Mouse (Mus musculus) mammary gland, adult 2 months (tissue): ENCODE results near the gene Fbxl3. TPM values are rescaled to one million over a fixed set of nuclear protein-coding genes. Genes with fewer than 3 reads are reported as not detected.

Source experiments
- polyA plus RNA-seq: library from polyadenylated mRNA; depleted of rRNA; stranded (reverse); fragments of >200 nt; gene quantifications from 2 replicates; pipeline ENCODE4 v1.2.3, GENCODE M21; 2012; ENCODE audit warnings: low replicate concordance; rRNA removed

Fbxl3 gene
- 55.9 and 111 TPM in 2 replicates for polyA plus RNA-seq

DNA sequence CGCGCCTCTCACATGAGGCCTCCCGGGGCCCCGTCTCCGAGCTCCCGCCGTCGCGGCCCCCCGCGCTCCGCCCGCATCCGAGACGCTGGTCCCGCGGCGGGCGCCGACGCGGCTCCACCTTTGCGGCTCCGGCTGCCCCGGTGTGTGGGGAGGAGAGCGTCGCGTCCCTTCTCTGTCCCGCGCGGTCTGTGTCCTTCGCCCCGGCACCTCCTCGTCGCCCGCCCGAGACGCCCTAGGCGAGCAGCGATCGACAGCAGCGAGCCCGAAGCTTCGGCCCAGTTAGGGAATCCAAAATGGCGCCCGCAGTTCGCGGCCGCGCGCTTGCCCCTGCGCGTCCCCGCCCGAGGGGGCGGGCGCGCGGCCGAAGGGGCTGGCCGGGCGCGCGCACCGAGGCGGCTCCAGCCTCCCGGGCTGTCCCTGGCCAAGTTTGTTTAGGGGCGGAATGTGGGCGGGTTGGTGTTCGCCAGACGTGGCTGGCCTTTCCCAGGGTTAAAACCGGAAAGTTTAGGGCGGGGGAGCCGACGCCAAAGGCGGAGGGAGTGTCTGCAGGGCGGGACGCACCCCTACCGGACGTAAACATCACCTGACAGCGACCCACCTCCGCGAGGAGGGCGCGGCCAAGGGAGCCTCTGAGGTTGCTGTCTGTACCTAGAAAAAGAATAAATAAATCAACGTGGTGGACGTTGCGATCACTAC, at the start of gene Fbxl3:
Gene Fbxl3 (minus strand): TSS at position 329 of the 696 bp plus-strand sequence.

DNA sequence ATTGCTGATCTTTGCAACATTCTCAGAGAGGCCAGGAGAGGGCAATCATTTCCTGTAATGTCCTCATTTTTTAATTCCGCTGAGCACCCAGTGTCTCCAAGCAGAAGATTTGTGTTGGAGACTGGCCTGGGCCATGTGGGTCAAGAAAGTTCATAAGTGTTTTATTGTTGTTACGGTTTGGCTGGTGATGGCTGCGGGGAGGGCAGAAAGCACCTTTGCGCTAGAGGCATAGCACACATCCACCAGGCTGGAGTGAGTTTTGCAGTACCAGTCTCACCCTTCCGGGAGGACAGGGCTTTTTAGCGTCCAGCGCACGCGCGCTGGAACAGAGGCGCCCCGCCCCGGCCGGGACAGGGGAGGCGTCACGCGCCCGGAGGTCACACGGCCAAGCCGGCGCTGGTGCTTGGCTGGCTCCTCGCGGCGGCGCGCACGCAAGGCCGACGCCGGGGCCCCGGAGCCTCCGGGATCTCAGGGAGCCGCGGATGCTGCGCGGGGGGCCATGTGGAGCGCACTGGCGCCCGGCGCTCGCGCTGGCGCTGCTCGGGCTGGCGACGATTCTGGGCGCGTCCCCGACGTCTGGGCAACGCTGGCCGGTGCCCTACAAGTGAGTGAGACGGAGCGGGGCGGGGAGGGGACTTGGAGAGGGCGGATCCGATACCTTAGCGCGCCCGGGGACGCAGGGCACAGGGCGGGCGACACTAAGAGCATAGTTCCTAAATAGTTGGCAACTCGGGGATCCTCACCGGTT, 29.3 kb downstream of the Fbxl3 start, which contains the start of gene Cln5:
Gene Cln5 (plus strand): TSS at position 353 of the 748 bp plus-strand sequence.

GRCm38 (mm10) chr14:103046677-103047076, 52.7 kb downstream of the Fbxl3 start, which contains the start of gene Acod1:
Gene Acod1, plus strand, starts transcription at chr14:103046977.

Other genes with a start within 250 kb of the Fbxl3 start
- gene Kctd12, start 116.9 kb downstream of the Fbxl3 start, polyA plus RNA-seq: 33.3 and 89.8 TPM in 2 replicates
- gene Acod1, start 52.6 kb downstream of the Fbxl3 start, polyA plus RNA-seq: 0.11 and 0.12 TPM in 2 replicates
- 27.7 and 28.8 TPM in 2 replicates for gene Cln5, start 29.4 kb downstream of the Fbxl3 start, polyA plus RNA-seq
- 24.3 and 27.4 TPM in 2 replicates for gene Mycbp2, start 247.2 kb upstream of the Fbxl3 start, polyA plus RNA-seq